8 mouse cellular contexts compared by ENCODE assay signal in genomic region chr1:161999882-162000371, GRCm38 (mm10). TPM values are rescaled to one million over a fixed set of nuclear protein-coding genes. Genes with fewer than 3 reads are reported as not detected.
DNase-seq lines count a peak whose midpoint lies in the region; ATAC-seq and TF ChIP-seq lines count a peak whose summit lies in the region.

No protein-coding gene starts in this region.

- no peaks in the 10 kb centered on the region for H3K9me3 ChIP-seq in E14TG2a.4 (ENCODE audit: low read length)
- no peaks in the 10 kb centered on the region for H3K9me3 ChIP-seq in heart, embryonic 15.5 days (replicated peaks)
- H3K9me3 ChIP-seq in liver, embryonic 13.5 days (replicated peaks) = no peaks in the 10 kb centered on the region

- H3K36me3 ChIP-seq in E14TG2a.4 (ENCODE audit: insufficient read depth, low read length) = no peaks in the 10 kb centered on the region
- no peaks in the 10 kb centered on the region for H3K36me3 ChIP-seq in heart, embryonic 15.5 days
- H3K36me3 ChIP-seq in liver, embryonic 13.5 days = no peaks in the 10 kb centered on the region

- H3K4me3 ChIP-seq in E14TG2a.4 (replicated peaks; ENCODE audit: low read length) = no peak overlapping the region
- 0 out of 2 replicates have a peak overlapping the region, but pooled peaks have one; percentile 15 for H3K4me3 ChIP-seq in heart, embryonic 15.5 days
- H3K4me3 ChIP-seq in liver, embryonic 13.5 days (replicated peaks) = no peak overlapping the region

- WGBS in heart, embryonic 15.5 days = 8% methylated on average over 4 of the region's 4 CpGs
- WGBS in liver, embryonic 13.5 days (ENCODE audit: insufficient replicate concordance) = 11% methylated on average over 4 of the region's 4 CpGs

- 0 out of 2 replicates have a peak, but pooled peaks cover 4% of the 10 kb centered on the region for H3K27me3 ChIP-seq in E14TG2a.4 (ENCODE audit: insufficient read depth, low read length)
- H3K27me3 ChIP-seq in heart, embryonic 15.5 days = no peaks in the 10 kb centered on the region
- no peaks in the 10 kb centered on the region for H3K27me3 ChIP-seq in liver, embryonic 13.5 days

- peak; percentile 69 for DNase-seq in brain, embryonic 18.5 days (ENCODE audit: low read depth, low spot score)
- peak; percentile 70 for DNase-seq in kidney, postnatal 14 days
- peak; percentile 19 for DNase-seq in liver, embryonic 13.5 days
- DNase-seq in neural tube, embryonic 10.5 days (ENCODE audit: extremely low spot score, low spot score) = peak; percentile 69
- peak; percentile 64 for DNase-seq in yolk sac, embryonic 10.5 days (ENCODE audit: low spot score)

- peak; percentile 72 for TF ChIP-seq CTCF in E14TG2a.4 (conservative IDR thresholded peaks at IDR 0.05; ENCODE audit: low read length)

- peak overlapping the region; percentile 64 for H3K27ac ChIP-seq in heart, embryonic 15.5 days
- H3K27ac ChIP-seq in liver, embryonic 13.5 days = no peak overlapping the region

- peak; percentile 58; the same call in 1 of the 2 replicates for ATAC-seq in erythroid progenitor cell, adult 5-6 weeks (replicated peaks; ENCODE audit: low FRiP score, poor library complexity, severe bottlenecking)
- ATAC-seq in heart, embryonic 15.5 days (replicated peaks; ENCODE audit: insufficient number of reproducible peaks, insufficient read depth, low FRiP score, low read depth) = peak; percentile 50; the same call in 1 of the 2 replicates
- no peak for ATAC-seq in liver, embryonic 13.5 days (ENCODE audit: low read depth)

- H3K9ac ChIP-seq in heart, embryonic 15.5 days = 0 out of 2 replicates have a peak overlapping the region, but pooled peaks have one; percentile 43
- no peak overlapping the region for H3K9ac ChIP-seq in liver, embryonic 13.5 days

- peak overlapping the region; percentile 54 for H3K4me2 ChIP-seq in heart, embryonic 15.5 days
- H3K4me2 ChIP-seq in liver, embryonic 13.5 days = 0 out of 2 replicates have a peak overlapping the region, but pooled peaks have one; percentile 19

- 0 out of 2 replicates have a peak, but pooled peaks cover 2% of the 10 kb centered on the region for H3K4me1 ChIP-seq in E14TG2a.4 (replicated peaks; ENCODE audit: low read depth, low read length)
- peaks cover 24% of the 10 kb centered on the region for H3K4me1 ChIP-seq in heart, embryonic 15.5 days (replicated peaks)
- H3K4me1 ChIP-seq in liver, embryonic 13.5 days (replicated peaks) = peaks cover 4% of the 10 kb centered on the region; the same call in 1 of the 2 replicates

RNA-seq across cellular contexts. Expression of gene 4930558K02Rik, which starts 20.5 kb away (rescaled TPM):
- total RNA-seq in erythroid progenitor cell, adult 5-6 weeks (2015; ENCODE audit: low replicate concordance) = not detected in 2 replicates
- not detected in 2 replicates for total RNA-seq in erythroid progenitor cell, adult 5-6 weeks (2017; ENCODE audit: low replicate concordance)
- not detected in 2 replicates for polyA plus RNA-seq in heart, embryonic 15.5 days (2015; fragmentation: Nextera tagmentation; extraction: Ambion mirVana)
- polyA plus RNA-seq in liver, embryonic 13.5 days (2015; fragmentation: Nextera tagmentation; extraction: Ambion mirVana) = not detected in 2 replicates

RNA-seq across cellular contexts. Expression of gene Pigc, which starts 30.9 kb away (rescaled TPM):
- 7.1 and 12.6 TPM in 2 replicates for total RNA-seq in erythroid progenitor cell, adult 5-6 weeks (2015; ENCODE audit: low replicate concordance)
- 9.8 TPM in 2 replicates for total RNA-seq in erythroid progenitor cell, adult 5-6 weeks (2017; ENCODE audit: low replicate concordance)
- 25.4 and 29.3 TPM in 2 replicates for polyA plus RNA-seq in heart, embryonic 15.5 days (2015; fragmentation: Nextera tagmentation; extraction: Ambion mirVana)
- 11.9 and 13.5 TPM in 2 replicates for polyA plus RNA-seq in liver, embryonic 13.5 days (2015; fragmentation: Nextera tagmentation; extraction: Ambion mirVana)

Comparison
In these comparisons a context has a peak if more than half of its experiments do, and no peak if none do; other contexts are left out.
1. DNase-seq: peak in every context shown above with its lines; median percentile 70 in kidney, postnatal 14 days; 69 in brain, embryonic 18.5 days; 69 in neural tube, embryonic 10.5 days; 64 in yolk sac, embryonic 10.5 days; 19 in liver, embryonic 13.5 days.